Mouse (Mus musculus) MEL-GATA-1-ER (cell line): ENCODE measurements at regions not wholly inside any gene's neighbourhood (a gene's known extent, or its start where the extent isn't known, plus 50 kb on each side); places are given as distances from the start of the nearest gene placed in this dataset.

ENCODE experiments used
- DNase-seq: peaks from one replicate; pipeline ENCODE4 v3.0.0-alpha.2; 2012; ENCODE audit warnings: low read depth; ENCODE audit errors: extremely low read depth

DNA sequence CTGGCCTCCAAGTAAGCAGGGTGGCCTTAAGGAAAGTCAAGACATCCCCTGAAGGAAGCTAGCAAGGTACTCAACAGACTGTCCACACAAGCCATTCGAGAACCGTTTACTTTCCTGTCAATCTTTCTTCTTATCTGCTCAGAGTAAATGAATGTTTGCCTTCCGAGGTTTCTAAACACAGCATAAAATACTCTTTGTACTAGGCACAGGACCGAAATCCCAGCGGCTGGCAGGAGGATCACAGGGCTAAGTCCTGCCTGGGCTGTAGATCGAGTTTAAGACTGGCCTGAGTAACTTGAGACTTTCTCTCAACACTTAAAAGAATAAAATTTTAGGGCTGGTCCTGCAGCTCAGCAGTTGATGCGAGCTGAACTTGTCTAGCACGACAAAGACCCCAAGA lies 175.9 kb downstream of the Bcl2l11 start:
- DNase-seq: no peak

DNA sequence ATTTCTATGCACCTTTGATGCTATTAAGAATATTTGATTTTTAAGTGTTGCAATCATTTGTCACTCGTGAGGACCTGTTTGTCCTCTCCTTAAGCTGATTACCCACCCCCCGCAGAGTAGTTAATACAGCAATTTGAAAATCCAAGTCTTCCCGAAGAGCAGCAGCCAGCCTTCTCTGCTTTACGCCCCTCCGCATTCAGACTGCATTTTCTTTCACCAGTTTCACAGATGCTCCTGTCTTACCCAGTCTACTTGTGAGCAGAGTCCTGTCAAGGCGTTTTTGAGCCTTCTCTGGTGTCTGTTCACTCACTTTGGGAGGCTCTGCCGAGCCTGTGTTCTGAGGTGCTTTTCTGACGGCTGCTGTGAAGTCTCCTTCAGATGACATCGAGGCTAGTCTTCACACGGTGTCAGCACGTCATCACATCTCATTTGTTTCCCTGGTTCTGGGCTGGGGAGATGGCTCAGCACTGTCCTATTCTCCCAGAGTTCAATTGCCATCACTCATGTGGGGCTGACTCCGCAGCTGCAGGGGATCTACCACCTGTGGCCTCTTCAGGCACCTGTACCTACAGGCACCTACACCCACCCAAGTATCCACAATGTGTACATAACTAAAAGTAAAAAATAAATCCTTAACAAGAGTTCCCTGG lies 178.3 kb downstream of the Bcl2l11 start:
- no peak for DNase-seq

DNA sequence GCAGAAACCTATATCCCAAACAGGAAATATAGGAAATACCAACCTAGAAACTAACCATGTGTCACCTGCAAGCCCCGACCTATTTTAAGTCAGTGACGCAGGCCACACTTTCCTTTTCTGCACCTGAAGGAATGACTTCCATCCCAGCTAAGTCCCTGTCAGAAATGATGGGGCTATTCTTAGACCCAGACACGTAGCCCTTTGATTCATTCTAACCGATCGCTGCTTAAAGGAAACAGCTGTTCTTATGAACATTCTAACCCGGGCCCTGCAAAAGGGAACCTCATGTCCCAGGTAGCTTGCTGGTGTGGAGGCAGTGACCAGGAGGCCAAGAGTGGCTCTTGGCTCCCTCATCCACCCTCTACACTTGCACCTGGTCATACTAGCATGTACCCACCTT lies 180.9 kb downstream of the Bcl2l11 start:
- no peak for DNase-seq

DNA sequence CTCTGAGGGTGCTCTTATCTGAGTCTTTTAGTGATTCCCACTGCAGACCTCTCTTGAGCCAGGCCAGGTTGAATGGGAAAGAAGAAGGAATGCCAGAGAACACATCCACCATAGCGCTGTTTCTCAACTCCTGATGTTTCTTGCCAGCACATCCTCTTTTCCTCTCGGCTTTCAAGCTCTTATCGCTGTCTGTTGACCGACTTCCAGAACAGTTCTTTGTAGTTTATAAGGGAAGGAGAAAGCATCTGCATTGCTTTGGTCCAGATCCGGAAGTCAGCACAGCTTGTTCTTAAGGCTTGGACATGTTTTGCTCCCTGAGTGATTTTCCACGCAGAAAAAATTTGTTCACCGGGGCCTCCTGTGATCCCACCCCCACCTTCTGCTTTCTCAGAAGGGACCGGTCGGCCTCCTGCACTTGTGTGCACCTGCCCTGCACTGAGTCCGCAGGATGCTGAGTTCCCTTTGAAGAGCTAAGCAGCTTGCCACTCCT lies 183.7 kb downstream of the Bcl2l11 start:
- DNase-seq: no peak

DNA sequence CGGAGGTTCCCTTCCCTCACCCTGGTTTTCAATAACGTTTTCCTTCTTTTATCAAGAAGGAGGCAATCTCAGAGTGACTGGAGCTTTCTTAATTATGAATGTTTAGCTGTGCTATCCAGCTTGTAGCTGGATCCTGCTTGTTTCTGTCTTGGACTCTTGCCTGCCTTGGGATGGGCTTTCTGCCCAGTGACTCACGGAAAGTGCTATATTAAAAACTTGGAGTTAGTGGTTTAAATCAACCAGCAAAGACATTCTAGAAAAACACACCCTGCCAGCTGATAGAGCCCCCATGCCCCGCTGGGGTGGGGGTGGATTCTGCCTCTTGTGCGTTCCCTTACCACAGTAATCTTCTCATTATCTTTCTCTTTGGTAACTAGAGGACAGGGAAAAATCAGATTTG lies 184.2 kb downstream of the Bcl2l11 start:
- DNase-seq: no peak

DNA sequence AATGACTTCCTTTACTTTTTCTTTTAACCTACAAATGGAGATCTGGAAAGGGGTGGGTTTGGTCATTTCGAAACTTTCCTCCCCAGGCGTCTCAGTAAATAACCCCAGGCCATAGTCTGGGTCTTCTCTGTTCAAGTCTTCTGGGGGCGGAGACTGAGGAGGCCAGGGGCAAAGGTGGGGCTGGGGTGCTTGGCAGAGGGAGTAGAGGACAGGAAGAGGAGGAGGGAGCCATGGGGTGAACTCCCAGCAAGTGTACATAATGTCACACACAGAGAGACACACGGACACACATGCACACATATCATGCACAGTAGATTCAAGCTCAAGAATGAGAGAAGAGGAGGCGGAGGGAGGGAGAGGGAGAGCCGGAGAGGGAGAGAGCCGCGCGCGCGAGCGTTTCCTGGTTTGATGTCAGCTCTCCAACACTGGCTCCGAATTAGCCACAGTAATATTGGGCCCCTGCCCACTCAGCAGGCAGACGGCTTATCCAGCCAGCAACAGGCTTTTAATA lies 186.3 kb downstream of the Bcl2l11 start:
- no peak for DNase-seq

DNA sequence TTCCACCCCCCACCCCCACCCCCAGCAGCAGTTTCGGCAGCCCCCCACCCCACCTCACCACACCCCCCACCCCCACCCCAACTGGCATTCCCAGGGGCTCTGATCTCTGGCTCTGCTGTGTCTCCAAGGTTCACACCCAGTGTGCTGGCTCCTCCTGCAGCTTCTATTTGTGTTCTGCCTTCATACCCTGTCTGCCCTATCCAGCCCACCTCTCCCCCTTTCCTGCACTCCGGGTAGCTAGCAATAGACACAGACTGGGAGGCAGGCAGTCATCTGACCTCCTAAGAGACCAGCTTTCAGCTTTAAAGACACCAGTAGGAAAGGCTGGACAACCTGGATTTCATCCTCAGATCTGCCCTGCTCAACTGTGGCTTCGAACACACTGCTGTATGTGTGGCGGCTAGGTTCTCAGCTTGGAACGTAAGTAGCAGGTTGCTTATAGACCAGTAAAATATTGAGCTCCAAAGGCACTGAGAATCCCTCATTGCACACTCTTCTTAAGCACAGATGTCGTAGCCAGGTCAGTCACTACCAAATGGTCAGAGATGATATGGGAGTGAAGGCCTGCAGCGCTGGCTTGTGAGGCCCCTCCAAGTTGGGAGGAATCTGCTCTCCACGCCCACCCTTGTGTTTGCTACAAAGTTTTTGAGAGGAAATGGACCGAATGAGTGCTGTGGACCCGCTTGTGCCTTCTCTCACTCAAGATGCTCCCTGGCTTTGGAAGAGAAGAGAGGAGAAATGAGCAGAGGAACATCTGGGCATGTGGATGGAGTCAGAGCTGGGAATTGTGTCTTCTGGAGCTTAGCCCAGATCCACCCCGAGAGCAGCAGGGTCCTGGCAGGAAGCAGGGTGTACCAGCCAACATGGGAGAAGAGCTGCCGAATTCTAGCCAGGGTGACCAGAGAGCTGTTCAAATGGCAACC lies 187.1 kb downstream of the Bcl2l11 start:
- no peak for DNase-seq

DNA sequence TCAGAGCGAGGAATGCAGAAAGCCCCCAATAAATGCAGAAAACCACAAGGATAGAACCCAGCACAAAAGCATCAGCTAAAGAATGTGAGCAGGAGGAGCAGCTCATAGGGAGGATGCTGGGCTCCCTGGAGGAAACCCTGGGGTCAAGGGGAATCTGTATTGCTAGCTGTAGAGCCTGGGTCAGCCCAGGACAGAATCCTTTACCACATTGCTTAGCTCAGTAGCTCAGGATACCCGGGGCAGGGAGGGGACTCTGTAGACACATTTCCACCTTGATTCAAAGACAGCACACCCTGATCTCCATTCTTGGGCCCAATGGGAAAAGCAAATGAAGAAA lies 187.7 kb downstream of the Bcl2l11 start:
- no peak for DNase-seq

DNA sequence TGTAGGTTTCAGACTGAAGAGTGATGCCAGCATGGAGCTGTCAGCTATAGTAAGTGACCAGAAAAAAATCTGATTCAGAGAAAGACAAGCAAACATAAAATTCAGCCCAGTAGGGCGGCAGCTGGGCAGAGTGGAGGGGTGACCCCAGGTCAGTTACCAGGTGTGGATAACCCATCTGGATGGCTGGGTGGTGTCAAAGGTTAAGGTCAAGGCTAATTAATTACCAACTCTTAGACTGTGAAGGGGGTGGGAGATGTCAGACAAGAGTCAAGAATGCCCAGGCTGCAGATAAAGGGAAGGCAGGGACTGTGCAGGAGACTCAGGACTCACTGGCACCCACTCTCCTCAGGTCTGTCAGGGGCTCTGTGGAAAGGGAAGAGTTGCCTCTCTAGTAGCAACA lies 188.1 kb downstream of the Bcl2l11 start:
- DNase-seq: no peak

DNA sequence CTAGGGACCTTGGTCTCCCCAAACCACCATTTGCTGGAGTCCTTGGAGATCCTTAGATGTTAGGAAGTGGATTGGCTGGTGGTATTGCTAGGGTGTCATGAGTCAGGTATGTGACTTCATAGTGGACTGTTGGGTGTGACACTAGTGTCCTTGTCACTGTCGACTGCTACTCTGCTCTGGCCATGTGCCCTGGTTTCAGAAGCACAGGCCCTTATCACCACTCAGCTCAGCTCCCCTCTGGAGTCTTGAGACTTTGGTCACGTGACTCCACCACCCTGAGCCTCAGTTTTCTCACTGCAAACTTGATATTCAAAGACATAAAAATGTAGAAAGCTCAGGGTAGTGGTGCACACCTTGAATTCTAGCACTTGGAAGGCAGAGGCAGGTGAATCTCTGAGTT lies 190.7 kb downstream of the Bcl2l11 start:
- no peak for DNase-seq

DNA sequence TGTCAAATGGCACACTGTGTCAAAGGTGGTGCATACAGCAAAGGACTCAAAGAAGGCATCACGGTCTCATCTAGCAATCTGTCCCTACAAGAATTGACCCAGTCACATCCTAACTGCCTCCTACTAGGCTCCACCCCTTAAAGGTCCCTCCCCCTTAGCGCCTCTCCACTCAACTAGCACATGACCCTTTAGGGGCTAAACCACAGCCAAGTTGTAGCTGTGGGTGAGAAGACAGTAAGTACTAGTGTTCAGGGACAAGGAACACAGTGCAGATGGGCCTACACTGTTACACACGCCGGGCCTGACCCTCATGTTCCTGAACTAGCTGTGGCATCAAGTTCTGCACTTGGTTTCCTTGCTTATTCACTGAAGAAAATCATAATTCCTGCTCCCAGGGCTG lies 192.4 kb downstream of the Bcl2l11 start:
- no peak for DNase-seq

DNA sequence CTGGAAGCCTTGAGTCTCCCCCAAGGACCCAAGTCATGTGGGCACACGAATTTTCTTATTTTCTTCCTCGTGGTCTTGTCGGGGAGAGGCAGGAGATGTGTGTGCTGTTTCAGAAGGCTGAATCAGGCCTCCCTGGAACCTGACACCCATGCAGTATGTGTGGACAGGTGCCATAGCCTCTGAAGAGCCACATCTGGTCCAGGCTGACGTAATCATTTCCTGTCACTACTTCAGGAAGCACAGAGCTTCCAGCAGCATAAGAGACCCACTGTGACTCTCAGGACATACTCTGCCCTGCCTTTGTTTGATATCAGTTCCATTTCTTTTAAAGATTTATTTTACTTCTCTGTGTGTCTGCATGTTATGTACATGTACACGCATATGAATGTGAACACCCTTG lies 193.1 kb downstream of the Bcl2l11 start:
- no peak for DNase-seq

DNA sequence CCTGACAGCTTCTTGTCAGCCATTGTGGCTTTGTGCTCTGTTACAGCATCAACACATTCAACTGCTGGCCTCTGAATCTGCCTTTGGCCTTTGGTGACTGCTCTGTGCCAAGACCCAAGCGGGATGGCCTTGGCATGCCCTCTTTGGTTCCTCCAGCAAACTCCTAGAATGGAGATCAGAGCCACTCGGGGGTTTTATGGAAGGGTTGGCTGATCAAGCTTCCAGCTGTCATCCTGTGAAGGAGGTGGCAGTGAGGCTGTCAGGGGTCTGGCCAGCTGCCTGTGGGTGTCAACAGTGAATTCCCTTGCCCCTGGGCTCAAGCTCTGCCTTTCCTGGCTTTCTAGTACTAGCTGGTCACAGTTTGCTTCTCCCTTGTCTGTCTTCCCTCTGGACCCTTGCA lies 195.6 kb downstream of the Bcl2l11 start:
- DNase-seq: no peak

DNA sequence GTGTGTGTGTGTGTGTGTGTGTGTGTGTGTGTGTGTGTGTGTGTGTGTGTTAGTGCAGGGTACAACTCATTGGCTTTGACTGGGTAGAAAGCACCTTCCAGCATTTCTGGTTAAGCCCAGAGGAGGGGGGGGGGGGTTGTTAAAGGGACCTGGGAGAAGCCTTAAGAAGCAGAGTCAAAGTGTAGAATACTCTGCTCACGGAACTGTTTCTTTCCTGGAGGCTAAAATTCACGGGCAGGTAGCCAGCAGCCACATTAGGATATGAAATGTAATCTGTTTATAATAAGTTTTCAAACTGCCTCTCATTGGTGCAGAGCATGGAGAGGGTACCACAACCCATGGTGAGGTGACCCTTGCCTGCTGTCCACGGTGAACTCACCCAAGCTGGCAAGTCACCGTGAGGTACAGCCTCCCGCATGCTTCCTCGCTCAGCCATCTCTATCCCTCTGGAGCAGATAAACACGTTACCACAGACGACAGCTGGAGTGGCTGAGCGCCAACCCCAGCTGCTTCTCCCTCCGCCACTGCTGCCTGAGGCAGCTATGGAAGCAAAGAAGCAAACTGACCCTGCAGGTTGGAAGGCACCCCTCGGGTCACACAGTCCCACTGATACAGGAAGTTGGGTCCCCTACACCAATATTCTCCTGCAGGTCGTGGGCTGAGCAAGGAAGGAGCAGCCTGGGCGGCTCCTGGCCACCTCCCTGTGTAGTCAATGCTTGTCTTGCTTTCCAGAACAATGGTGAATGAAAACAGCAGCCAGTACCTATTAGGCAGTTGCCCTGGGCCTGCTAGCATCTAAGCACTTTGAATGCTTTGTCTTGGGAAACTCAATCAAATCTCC lies 198.6 kb downstream of the Bcl2l11 start:
- no peak for DNase-seq

DNA sequence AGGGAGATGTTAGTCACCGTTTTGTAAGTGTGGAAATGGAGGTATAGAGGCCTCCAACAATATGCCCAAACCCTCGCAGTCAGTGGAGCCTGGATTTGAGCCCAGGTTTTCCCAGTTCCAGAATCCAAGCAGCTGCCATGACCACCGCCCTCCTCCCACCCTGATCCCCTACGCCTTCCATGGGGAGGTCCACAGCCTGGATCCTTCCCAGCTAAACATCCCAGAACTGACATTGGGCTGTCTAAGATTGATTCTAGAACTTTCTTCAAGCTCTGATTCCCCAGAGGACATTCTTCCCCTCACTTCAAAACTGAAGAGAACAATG lies 199.2 kb downstream of the Bcl2l11 start:
- DNase-seq: no peak

DNA sequence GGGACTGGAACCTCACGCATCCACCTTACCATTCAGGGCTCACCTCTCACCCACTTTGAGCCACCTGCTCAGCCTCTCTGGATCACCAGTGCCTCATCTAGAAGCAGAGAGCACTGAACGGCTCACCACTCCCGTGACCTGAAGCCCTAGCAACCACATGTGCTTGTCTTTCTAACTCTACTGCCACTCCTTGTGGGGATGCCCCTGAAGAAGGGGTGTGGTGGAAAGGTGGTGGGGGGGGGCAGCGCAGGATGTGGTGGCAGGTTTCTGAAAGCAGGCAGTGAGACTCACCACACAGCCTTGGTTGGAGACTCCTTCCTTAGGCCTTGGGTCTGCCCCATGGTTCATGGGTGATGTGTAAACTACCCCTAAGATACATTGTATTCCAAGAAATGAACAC lies 199.6 kb downstream of the Bcl2l11 start:
- no peak for DNase-seq

DNA sequence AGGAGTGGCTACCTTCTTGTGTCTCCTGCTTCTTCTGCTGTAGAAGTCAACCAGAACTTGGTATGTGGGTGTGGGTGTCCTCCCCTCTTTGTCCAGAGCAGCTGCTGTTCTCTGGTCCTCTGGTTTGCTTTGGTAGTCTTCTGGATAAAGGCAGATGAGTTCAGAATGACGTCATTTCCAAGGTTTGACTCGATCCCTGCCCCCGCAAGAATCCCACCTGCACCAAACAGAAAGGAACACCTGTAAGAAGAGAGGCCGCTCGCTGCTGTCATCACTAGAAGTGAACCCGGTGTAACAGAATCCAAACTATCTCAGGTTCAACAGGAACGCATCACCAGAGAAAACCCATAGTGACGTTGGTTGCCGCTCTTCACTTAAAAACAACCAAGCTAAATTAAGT lies 205.0 kb downstream of the Bcl2l11 start:
- no peak for DNase-seq

DNA sequence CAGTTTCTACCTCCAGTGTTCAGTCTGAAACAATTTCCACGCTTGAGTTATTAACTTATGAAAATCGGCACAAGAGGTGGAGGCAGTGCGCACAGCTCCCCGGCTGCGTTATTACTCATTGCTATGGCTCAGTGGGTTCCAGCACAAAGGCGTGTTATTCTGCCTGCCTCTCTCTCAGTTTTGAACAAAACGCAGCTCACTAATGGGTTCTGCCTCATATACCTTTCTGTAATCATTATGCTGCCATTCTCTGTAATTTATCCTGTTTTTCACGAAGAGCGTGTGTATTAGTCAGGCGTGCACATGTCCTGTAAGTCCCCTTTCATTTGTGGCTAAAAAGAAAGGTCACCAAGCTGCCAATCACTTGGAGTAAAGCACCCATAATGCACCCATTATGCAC lies 205.4 kb downstream of the Bcl2l11 start:
- DNase-seq: no peak

DNA sequence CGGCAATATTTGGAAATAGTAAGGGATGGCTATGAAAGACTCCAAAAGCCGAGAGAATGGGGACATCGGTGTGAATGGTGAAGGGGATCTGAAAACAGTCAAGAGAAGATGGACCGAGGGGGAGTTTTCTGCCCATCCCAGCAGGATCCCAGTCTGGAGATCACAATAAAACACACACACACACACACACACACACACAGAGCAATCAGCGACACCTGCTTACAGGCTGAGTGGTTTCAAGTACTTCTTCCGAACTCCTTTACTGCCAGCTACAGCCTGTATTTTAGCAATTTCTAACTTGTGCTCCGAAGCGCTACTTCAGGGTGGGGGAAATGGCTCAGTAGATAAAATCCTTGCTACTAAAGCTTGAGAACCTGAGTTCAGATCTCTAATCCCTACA lies 205.8 kb downstream of the Bcl2l11 start:
- no peak for DNase-seq

DNA sequence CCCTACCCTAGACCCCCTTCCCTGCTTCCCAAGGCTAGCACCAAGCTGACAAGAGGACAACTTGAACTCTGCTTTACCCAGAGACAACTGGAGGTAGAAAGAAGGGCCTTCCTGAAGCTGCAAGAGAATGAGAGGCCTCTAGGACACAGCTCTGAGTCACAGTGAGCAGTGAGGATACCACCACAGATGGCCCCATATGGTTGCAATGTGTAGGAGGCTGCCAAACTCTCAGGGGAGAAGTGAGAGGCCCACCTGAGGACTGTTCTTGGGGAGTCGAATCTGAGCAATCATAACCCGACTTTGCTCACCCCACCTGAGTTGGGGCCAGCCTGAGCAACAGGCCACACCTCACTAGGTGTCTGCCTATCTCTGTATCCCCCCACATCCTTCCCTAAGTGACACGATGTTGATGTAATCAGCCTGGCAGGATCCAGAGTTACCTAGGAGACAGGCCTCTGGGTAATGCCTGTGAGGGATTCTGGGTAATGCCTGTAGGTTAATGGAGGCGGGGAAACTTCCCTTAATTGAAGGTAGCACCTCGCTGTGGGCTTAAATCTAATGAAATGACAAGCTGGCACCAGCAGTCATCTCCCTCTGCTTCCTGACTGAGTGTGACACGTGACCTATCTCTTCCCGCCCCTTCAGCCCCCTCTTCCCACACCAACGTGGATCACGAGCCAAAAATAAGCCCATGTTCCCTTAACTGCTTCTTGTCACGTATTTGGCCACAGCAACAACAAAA lies 207.7 kb downstream of the Bcl2l11 start:
- no peak for DNase-seq

DNA sequence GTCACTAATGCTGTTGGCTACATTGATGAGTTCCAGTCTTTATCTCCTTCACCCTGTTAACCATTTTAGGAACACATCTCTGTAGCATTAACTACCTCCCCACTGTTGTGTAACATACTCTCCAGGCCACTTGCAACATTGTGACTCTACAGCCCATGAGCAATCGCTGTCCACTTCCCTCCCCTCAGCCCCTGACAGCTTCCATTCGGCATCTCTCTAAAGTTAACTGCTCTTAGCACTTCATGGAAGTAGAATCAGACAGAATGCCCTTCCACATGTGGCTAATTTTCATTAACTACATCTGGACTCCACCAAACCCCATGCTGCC lies 208.3 kb downstream of the Bcl2l11 start:
- no peak for DNase-seq
